Mouse (Mus musculus) heart, postnatal 0 days (tissue): Measurements from ENCODE around the gene Nt5c3. TPM values are rescaled to one million over a fixed set of nuclear protein-coding genes. Genes with fewer than 3 reads are reported as not detected.

ENCODE experiments used
- ATAC-seq: fragments of 200-750 bp; cut with Nextera tagmentation; 2 replicates; pipeline ENCODE4 v1.8.0; 2017; ENCODE audit warnings: low read depth, moderate number of reproducible peaks, moderate library complexity; ENCODE audit not compliant: insufficient read depth
- DNase-seq: peaks from one replicate; pipeline ENCODE4 v3.0.0-alpha.2; 2016; ENCODE audit warnings: low spot score
- H3K27ac ChIP-seq: fragments of 300-500 bp; sonication (generic); 2 replicates; pipeline ENCODE4 v1.5.1; 2014; ENCODE audit warnings: low read depth, mild to moderate bottlenecking
- H3K27me3 ChIP-seq: fragments of 300-500 bp; sonication (generic); 2 replicates; pipeline ENCODE4 v1.6.1; 2014; ENCODE audit warnings: low read length, mixed read lengths; ENCODE audit not compliant: control insufficient read depth, insufficient read depth
- H3K36me3 ChIP-seq: fragments of 300-500 bp; sonication (generic); replicated peaks from 2 replicates; pipeline ENCODE4 v1.6.1; 2014; ENCODE audit warnings: low read length, mixed read lengths; ENCODE audit not compliant: control insufficient read depth, insufficient read depth
- H3K4me1 ChIP-seq: fragments of 300-500 bp; sonication (generic); 2 replicates; pipeline ENCODE4 v1.6.1; 2014; ENCODE audit warnings: antibody characterized with exemption; ENCODE audit not compliant: control insufficient read depth, insufficient read depth
- H3K4me2 ChIP-seq: fragments of 300-500 bp; sonication (generic); 2 replicates; pipeline ENCODE4 v1.6.1; 2014; ENCODE audit warnings: low read depth, mild to moderate bottlenecking, low read length, moderate library complexity
- H3K4me3 ChIP-seq: fragments of 300-500 bp; sonication (generic); 2 replicates; pipeline ENCODE4 v1.5.1; 2014; ENCODE audit warnings: low read depth, low read length
- H3K9ac ChIP-seq: fragments of 300-500 bp; sonication (generic); replicated peaks from 2 replicates; pipeline ENCODE4 v1.6.1; 2014; ENCODE audit warnings: low read depth, low read length, mixed read lengths
- H3K9me3 ChIP-seq: fragments of 300-500 bp; sonication (generic); replicated peaks from 2 replicates; pipeline ENCODE4 v1.6.1; 2016; ENCODE audit warnings: low read length; ENCODE audit not compliant: control insufficient read depth
- CTCF ChIP-seq: IDR thresholded peaks from 2 replicates; pipeline ENCODE4 v1.5.1; 2016; ENCODE audit warnings: antibody characterized with exemption, control low read depth, low read depth
- EP300 ChIP-seq: IDR thresholded peaks from 2 replicates; pipeline ENCODE4 v1.6.1; 2016; ENCODE audit warnings: antibody characterized with exemption, low read depth
- WGBS: fragments of 180-500 bp; shearing (Covaris S2); extraction: QIAGEN DNeasy Blood & Tissue Kit; methylation state at CpG from one replicate; pipeline ENCODE4 v1.1.7; 2014; 5-methylcytosine and 5-hydroxymethylcytosine counted together
- polyA plus RNA-seq: library from polyadenylated mRNA; unstranded; fragments of >200 nt; fragmentation: Nextera tagmentation; extraction: Ambion mirVana; gene quantifications from 2 replicates; pipeline ENCODE4 v1.2.1, GENCODE M21; 2015
- total RNA-seq: library from RNA; depleted of rRNA; stranded (reverse); fragments of >200 nt; gene quantifications from 2 replicates; pipeline ENCODE4 v1.2.3, GENCODE M21; 2014; ENCODE audit warnings: low replicate concordance

Nt5c3 gene
- total and polyA plus RNA-seq, 2 experiments from 2014 or later, result 65.3 to 95.9 TPM

GRCm38 (mm10) chr6:56843229-56843628, 80.5 kb downstream of the Nt5c3 start:
- Histone ChIP-seq H3K27me3 (no peaks in the 10 kb centered on the region), H3K9ac (no peak overlapping the region), H3K4me3 (no peak overlapping the region), H3K36me3 (0 out of 2 replicates have a peak, but pooled peaks cover 5% of the 10 kb centered on the region), H3K4me1 (no peaks in the 10 kb centered on the region), H3K9me3 (no peaks in the 10 kb centered on the region), H3K4me2 (no peak overlapping the region), H3K27ac (no peak overlapping the region)
- no peak for DNase-seq
- no peak for TF ChIP-seq EP300
- no peak for TF ChIP-seq CTCF
- ATAC-seq, result no peak
- WGBS, result 78% methylated on average over 3 of the region's 3 CpGs

DNA sequence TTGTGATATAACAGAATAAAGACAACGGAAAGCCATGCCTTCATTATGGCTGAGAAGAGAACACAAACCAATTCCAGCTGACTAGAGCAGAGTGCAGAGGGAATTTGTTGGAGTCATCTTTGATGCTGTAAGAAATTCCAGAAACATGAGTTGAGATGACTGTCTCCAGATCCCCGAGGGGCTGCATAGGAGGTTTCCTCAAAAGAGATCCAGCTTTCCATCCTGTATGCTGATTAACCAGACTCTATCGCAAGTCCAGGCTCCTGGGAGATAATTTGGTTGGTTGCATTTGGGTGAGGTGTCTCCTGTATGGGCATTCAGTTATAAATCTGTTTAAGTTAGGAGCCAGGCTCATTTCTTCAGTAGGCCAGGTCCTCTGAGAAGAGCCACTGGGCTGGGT, 86.1 kb downstream of the Nt5c3 start:
- Histone ChIP-seq H3K9me3 (no peaks in the 10 kb centered on the region), H3K27me3 (no peaks in the 10 kb centered on the region), H3K4me3 (no peak overlapping the region), H3K27ac (no peak overlapping the region), H3K4me2 (no peak overlapping the region), H3K4me1 (peaks cover 5% of the 10 kb centered on the region; the same call in 1 of the 2 replicates), H3K36me3 (peaks cover 30% of the 10 kb centered on the region), H3K9ac (no peak overlapping the region)
- WGBS, result 79% methylated on average over 3 of the region's 3 CpGs
- DNase-seq (no peak), ATAC-seq (no peak)
- TF ChIP-seq CTCF (no peak), EP300 (no peak)

DNA sequence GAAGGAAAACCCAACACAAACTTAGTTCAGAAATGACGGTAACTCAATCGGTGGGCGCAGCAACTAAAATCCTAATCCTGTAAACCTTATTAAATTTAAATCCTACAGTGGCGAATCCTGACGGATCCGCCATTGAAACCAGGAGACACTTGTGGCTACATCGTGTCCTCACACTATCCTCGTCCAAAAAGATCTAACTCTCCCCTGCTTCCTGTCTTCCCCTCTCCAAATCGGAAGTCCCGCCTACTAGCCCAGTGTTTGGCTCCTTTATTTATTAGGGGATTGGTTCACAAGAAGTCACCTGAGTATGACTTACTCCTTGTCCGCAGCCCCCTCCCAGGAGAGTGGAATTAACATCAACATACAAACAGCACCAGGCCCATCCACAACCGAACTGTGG, 86.6 kb downstream of the Nt5c3 start:
- peaks cover 5% of the 10 kb centered on the region; the same call in 1 of the 2 replicates for H3K4me1 ChIP-seq
- peaks cover 30% of the 10 kb centered on the region for H3K36me3 ChIP-seq
- no peak overlapping the region for H3K4me2 ChIP-seq
- ATAC-seq, result no peak
- no peaks in the 10 kb centered on the region for H3K9me3 ChIP-seq
- H3K27me3 ChIP-seq, result no peaks in the 10 kb centered on the region
- no peak overlapping the region for H3K27ac ChIP-seq
- no peak for TF ChIP-seq EP300
- no peak for TF ChIP-seq CTCF
- no peak overlapping the region for H3K4me3 ChIP-seq
- no peak overlapping the region for H3K9ac ChIP-seq
- DNase-seq, result no peak
- WGBS, result 93% methylated on average over 12 of the region's 12 CpGs

GRCm38 (mm10) chr6:56835532-56835931, 88.2 kb downstream of the Nt5c3 start:
- H3K27ac ChIP-seq, result no peak overlapping the region
- no peak overlapping the region for H3K4me3 ChIP-seq
- 82% methylated on average over 10 of the region's 10 CpGs for WGBS
- 0 out of 2 replicates have a peak, but pooled peaks have one; percentile 7 for TF ChIP-seq CTCF
- no peak for TF ChIP-seq EP300
- peaks cover 28% of the 10 kb centered on the region for H3K36me3 ChIP-seq
- H3K9ac ChIP-seq, result no peak overlapping the region
- no peaks in the 10 kb centered on the region for H3K9me3 ChIP-seq
- ATAC-seq (no peak), DNase-seq (no peak)
- H3K27me3 ChIP-seq, result no peaks in the 10 kb centered on the region
- peaks cover 5% of the 10 kb centered on the region; the same call in 1 of the 2 replicates for H3K4me1 ChIP-seq
- H3K4me2 ChIP-seq, result no peak overlapping the region

GRCm38 (mm10) chr6:56834769-56835168, 89.0 kb downstream of the Nt5c3 start:
- TF ChIP-seq EP300, result no peak
- TF ChIP-seq CTCF, result no peak
- Histone ChIP-seq H3K27me3 (no peaks in the 10 kb centered on the region), H3K4me2 (no peak overlapping the region), H3K9me3 (no peaks in the 10 kb centered on the region), H3K4me3 (no peak overlapping the region), H3K4me1 (peaks cover 5% of the 10 kb centered on the region; the same call in 1 of the 2 replicates), H3K9ac (no peak overlapping the region), H3K36me3 (peaks cover 25% of the 10 kb centered on the region), H3K27ac (no peak overlapping the region)
- ATAC-seq, result no peak
- 71% methylated on average over 5 of the region's 5 CpGs for WGBS
- DNase-seq, result no peak

- Histone ChIP-seq H3K9ac (no peak overlapping the region; the same call in 1 of the 2 replicates), H3K4me1 (peaks cover 5% of the 10 kb centered on the region; the same call in 1 of the 2 replicates), H3K9me3 (no peaks in the 10 kb centered on the region), H3K27me3 (no peaks in the 10 kb centered on the region), H3K4me3 (peak overlapping the region; percentile 73), H3K36me3 (peaks cover 22% of the 10 kb centered on the region), H3K27ac (no peak overlapping the region), H3K4me2 (peak overlapping the region; percentile 78)
- ATAC-seq (no peak), DNase-seq (no peak)
- TF ChIP-seq CTCF (no peak), EP300 (no peak)
These were observed 90.9 kb downstream of the Nt5c3 start for GRCm38 (mm10) chr6:56832830-56833229.
